Mouse (Mus musculus) T-helper 1 cell (primary cell): ENCODE measurements around the gene Fbxo3.
"Not testable (repeated sequence)": the region's sequence is repeated elsewhere in the genome, so short reads cannot be mapped to it uniquely, and the experiment has no call there.

ENCODE experiments used
- in situ Hi-C: fragments of 300-600 bp; cut with MboI, MseI; formaldehyde crosslinking; loops from one replicate; pipeline ENCODE4 v1.15.1; 2025; ENCODE audit warnings: high pct_unique_total_duplicates

The Fbxo3 gene

DNA sequence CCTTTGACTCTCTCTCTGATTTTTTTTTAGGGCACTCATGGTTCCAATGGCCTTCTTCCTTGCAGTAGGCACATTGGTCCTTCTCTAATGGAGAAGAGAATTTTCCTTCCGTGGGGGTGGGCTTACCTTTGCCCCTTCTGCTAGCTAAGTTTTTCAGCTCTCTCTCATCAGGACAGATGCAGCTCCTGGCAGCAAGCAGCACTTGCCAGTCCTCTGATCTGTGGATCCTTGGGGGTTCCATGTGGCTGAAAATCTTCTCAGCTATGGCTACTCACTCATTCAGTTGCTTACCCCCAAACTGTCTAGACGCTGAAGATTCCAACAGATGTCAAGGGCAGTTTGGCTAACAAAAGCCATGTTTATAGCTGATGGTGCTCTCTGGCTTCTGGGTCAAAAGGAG lies 65.8 kb downstream of the Fbxo3 start:
- in situ Hi-C loops, result no loop called here

DNA sequence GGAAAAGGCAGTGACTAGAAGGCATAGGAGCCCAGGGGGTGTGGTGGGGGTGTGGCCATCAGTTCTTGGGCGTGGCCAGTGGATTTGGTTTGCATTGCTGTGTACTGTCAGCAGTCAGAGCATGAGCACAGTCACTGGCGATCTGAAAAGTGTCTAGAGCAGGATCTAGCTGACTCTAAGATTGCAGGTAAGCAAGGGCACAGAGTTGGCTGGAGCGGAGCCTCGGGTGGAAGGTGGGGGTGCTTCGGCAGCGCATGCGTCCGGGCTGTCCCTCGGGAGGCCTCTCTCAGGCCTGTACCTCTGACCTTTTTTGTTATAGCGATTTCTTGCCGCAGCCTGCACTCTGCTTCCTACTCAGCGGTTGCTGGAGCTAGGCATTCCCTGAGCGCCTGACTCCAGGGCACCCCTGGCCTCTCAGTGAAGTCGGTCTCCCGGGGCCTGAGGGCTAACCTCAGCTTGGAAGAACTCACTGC lies 68.3 kb downstream of the Fbxo3 start, which contains the start of gene Cd59a:
Cd59a (plus strand) TSS at position 61 of the 473 bp plus-strand sequence.
- in situ Hi-C loops, result no loop called here

DNA sequence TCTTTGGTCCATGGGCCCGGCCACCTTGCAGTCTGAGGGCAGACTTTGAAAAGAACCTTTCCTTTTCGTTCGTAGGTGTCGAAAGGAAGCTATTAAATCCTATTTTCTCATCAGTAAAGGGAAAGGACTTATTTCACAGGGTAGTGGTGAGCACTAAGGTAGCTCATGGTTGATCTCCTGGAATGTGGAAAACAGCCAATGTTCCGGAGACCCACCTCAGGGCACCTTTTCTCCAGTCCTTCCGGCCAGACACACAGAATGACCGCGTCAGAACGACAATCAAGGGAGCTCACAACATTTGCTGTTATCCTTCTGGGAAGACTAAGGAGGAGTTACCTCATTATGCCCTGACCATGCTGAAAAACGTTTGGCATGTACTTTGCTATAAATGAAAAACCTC lies 68.7 kb downstream of the Fbxo3 start:
- in situ Hi-C loops, result no loop called here

DNA sequence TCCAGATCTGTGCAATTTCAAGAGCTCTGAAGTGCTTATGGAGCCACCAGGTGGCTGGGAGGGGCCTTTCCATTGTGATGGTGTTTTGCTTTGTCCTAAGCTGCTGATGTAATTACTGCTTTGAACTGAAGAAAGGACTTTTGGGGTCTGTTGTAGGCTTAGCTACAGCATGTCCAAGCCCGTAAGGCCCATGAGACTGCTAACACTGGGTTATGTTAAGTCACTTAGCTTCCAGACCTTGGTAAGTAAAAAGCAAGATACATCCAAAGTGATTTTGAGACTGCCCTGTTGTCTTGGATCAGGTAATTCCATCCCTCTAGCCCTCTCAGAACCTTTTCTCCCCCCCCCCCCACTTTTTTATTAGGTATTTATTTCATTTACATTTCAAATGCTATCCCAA lies 69.3 kb downstream of the Fbxo3 start:
- in situ Hi-C loops, result not testable (repeated sequence)

DNA sequence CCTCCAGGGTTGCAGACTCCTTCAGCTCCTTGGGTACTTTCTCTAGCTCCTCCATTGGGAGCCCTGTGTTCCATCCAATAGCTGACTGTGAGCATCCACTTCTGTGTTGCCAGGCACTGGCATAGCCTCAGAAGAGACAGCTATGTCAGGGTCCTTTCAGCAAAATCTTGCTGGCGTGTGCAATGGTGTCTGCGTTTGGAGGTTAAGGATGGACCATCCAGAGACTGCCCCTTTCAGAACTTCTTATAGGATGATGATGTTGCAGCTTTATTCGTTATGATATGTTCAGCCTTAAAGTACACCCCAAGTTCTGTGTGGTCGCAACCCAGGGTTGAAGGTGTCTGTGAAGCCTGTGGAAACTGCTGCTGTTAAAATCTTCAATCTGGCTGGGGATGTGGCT lies 69.9 kb downstream of the Fbxo3 start:
- in situ Hi-C loops, result not testable (repeated sequence)

DNA sequence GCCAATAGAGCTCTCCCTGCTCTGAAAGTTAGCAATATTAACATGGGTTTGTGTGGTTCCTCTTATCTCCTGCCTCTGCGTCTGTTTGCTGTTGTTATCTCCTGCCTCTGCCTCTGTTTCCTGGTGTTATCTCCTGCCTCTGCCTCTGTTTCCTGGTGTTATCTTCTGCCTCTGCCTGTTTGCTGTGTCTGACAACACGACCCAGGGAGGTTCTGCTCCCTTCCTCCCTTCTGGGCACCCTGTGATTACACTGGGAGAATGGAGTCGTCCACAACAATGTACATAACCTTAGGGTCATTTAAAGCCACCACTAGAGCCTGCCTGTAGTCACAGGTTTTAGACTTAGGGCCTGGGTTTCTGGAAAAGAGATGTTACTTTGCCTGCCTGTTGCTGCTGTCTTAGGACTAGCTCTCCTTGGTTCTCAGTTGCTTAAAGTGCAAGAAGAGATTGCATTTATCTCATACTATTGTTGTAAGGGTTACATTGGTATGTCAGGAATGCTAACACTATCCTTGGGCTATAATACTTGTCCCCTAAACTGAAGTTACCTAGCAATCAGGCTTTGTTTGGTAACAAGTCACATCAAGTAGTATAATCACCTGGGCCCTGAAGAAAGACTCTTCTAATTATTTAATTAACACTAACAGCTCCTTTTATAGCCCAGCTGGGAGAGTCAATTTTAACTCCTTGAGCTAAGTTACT lies 71.2 kb downstream of the Fbxo3 start:
- in situ Hi-C loops, result no loop called here

DNA sequence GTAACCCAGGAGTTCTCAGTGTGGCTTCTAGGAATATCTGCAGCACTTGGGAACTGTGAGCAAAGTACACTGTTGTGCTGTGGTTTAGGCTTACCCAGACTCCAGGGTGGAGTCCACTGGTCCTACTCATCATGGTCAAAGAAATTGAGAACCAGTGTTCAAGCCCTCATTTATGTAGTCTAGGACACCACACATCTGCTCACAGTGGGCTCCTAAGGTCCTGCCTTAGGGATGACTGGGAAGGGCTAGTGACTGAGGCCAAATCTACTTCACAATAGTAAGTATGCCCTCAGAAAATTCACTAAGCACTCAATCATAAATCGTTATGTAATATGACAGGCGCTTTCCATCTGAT lies 71.7 kb downstream of the Fbxo3 start:
- in situ Hi-C loops, result no loop called here

DNA sequence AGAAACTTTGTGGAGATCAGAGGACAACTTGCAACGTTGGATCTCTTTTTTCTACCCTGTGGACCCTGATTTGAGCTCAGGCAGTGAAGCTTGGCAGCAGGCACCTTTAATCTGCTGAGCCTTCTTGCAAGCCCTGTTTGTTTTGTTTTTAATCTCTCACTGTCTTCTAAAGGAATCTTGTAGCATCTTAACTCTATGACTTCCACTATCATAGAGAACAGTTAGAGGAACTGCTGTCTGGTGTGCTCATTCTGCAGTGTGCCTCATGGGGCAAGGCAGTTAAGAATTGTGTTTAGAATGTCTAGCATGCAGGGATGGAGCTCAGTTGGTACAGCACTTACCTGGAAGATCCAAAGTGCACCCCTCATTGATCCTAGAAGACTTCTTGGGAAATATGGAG lies 72.4 kb downstream of the Fbxo3 start:
- in situ Hi-C loops, result no loop called here

DNA sequence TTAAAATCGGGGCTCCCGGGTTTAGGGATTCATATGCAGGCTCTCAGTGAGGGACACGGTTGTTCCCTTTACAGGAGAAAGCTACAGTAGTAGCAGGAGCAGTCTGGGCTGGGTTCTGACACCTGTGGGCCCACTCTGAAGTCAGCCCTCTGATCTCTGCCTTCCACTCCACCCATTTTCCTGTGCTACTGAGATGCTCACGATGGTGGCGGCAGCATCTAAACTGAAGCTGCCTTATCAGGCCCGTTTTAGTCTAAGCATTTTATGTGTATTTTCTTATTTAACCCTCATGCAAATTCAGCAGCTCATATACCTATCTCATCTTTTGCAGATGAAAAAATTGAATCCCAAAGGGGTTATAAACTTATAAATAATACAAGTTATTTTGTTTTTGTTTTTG lies 77.3 kb downstream of the Fbxo3 start:
- in situ Hi-C loops, result no loop called here

DNA sequence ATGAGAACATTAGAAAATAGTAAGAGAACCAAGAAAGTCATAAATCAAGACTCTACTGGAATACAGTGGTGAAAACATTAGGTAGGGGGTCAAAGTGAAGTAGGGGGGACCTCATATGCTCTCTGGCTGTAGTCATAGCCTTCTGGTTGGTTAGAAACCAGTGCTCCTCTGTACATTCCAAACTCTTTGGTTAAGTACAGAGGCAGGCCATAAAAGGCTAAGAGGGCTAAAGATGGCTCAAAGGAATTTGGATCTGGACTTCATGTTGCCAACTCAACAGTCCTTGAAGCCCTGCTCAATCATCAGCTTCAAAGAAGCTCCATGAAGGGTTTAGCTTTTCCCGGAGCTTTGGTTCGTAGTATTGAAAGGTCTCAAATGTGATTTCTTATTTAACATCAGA lies 81.5 kb downstream of the Fbxo3 start:
- in situ Hi-C loops, result not testable (repeated sequence)

DNA sequence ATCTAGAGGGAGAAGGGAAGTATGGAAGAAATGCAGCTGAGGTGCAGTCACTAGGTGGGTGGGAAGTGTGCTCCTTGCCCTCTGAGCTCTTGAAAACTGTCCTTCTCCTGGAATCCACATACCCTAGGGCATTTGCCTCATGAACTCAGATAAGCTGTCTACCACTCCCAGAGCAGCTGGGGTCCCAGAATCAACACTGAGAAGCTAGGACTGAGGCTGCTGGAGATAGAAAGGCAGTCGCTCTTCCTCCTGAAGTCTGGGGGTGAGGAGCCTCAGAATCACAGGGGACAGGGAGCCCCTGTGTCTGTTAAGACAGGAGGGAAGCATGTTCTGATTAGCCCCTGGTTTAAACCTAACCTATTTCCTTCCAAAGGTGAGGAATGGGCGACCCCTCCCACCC lies 82.0 kb downstream of the Fbxo3 start:
- in situ Hi-C loops, result no loop called here

DNA sequence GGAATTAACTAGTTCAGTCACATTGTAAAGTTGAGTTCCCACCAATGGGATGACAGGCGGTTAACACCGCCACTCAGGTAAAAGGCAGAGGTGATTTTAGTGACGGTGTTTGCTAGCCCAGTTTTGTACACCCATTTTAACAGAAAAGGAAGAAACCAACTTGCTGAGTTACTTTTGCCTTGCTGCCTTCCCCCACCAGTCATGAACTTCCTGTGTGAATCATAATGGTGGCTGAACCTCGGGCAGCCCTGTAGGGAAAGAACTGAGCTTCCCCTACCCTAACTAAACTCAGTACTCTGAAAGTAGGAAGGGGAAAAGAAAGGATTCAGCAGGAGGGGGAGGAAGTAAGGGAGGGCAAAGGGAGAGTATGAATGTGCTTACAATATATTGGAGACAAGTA lies 82.5 kb downstream of the Fbxo3 start:
- in situ Hi-C loops, result no loop called here

DNA sequence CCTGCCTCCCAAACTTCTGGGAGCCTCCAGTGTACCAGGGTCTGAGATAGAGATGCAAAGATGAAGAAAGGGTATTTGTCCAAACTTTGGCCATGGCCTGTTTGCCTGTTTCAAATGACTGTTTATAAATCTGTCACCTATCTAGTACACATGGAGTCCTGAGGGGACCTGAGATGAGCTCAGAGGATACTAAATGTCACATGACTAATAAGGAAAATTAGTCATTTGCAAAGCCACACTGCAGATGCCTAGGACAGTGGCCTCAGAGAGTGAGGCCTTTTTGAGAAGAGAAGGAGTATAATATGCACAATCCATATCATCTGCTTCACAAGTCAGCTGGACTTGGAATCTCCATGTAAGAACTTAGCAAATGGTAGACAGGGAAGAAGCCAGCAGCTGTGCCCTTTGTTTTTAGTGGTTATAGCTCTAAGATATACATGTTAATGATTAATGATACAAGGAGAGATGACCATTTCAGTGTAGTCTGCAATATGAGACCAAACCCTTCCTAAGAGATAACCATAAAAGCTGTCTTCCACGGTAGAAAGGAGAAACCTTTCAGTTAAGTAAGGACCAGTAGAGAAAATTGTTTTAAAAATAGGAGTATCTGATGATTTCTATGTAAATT lies 83.8 kb downstream of the Fbxo3 start:
- in situ Hi-C loops, result not testable (repeated sequence)
